Mouse (Mus musculus): ENCODE measurements at regions not wholly inside any gene's neighbourhood (a gene's known extent, or its start where the extent isn't known, plus 50 kb on each side); places are given as distances from the start of the nearest gene placed in this dataset.

GRCm38 (mm10) chr16:21318640-21319365 is 104.1 kb upstream of the Vps8 start:
- no peak for DNase-seq (ENCODE audit: extremely low spot score, low read depth, low spot score)

- no peak for DNase-seq (ENCODE audit: extremely low spot score, low read depth, low spot score)
Observed at GRCm38 (mm10) chr16:21320284-21320683, 102.6 kb upstream of the Vps8 start.

DNA sequence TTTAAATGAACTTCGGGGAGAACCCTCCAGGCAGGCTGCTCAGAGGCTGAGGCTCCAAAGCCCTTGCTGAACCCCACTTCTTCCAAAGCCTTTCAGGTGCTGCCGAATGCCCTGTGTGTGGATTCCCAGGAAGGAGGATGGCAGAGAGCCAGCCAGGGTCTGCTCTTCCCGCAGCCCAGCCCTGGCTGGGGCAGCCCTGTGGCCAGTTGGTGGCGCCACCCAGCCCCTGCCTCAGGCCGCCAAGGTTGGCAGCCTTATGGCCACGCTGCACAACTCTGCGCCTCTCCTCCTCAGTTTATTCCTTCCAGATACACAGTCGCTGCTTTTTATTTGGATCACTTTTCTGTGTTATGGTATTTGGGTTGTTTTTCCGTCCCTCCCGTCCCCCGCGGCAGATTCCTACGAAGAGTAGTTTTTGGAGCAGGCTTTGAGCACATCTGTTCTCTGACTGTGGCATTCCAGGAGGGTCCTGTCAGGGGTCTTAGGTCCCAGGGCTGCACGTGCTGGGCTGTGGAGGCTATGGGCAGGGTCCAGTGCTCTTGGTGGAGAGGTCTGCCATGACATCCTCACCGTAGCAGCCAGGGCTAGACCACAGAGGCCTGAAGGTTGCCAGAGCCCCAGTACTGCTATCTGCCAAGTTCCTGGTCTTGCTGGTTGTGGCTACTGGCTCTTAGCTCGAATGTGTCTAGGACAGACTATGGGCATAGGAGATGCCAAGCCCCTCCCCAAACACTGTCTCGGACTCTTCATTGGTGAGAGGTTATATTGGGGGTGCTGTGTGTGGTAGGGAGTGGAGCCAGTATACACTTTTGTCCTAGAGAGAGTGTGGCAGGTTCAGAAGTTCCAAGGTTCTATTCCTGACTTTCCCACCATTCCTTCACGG is 101.5 kb upstream of the Vps8 start:
- DNase-seq (ENCODE audit: extremely low spot score, low read depth, low spot score), result no peak

GRCm38 (mm10) chr16:21322437-21322836 is 100.5 kb upstream of the Vps8 start:
- no peak for DNase-seq (ENCODE audit: extremely low spot score, low read depth, low spot score)

GRCm38 (mm10) chr16:21323446-21324034 is 99.4 kb upstream of the Vps8 start:
- DNase-seq (ENCODE audit: extremely low spot score, low read depth, low spot score), result no peak

- DNase-seq (ENCODE audit: extremely low spot score, low read depth, low spot score), result no peak
Observed at GRCm38 (mm10) chr16:21327969-21328368, 94.9 kb upstream of the Vps8 start.

- DNase-seq (ENCODE audit: extremely low spot score, low read depth, low spot score), result no peak
Observed at GRCm38 (mm10) chr16:21329199-21329598, 93.7 kb upstream of the Vps8 start.

GRCm38 (mm10) chr16:21331229-21331628 is 91.7 kb upstream of the Vps8 start:
- no peak for DNase-seq (ENCODE audit: extremely low spot score, low read depth, low spot score)

DNA sequence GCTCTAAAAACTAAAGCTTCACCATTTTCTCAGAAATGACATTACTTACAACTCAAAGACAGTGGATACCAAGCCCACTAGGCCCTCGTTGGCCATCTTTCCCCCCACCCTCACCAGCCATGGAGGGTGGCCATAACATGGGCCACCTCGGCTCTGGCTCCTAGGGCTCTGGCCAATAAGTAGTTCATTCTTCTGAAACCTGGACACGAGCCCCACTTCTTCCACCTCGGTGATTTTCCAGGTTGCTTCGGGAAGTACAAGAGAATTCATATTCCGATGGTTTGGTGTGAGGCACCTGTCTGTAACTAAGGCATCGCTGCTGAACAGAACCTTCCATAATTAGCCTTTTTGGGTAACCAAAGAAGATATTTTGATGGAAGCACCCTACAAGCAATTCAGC is 90.5 kb upstream of the Vps8 start:
- no peak for DNase-seq (ENCODE audit: extremely low spot score, low read depth, low spot score)

DNA sequence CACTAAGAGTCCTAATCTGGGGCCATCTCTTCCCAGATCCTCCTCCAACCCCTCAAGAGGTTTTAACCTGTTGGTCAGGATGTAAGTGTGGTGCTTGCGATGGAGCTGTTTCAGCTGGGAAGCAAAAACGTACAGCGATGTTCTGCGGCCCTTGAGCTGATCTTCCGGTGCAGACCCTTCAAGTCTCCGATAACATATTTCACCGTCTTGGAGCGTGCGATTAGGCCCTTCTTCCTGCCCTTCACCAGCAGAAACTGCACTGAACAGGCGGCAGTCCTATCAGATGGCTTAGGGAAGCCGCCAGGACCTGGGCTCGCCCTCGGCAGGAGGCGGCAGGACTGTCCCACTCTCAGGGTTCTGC is 90.1 kb upstream of the Vps8 start:
- no peak for DNase-seq (ENCODE audit: extremely low spot score, low read depth, low spot score)

- DNase-seq (ENCODE audit: extremely low spot score, low read depth, low spot score), result peak; percentile 42
Observed at GRCm38 (mm10) chr16:21333223-21333951, 89.5 kb upstream of the Vps8 start.

DNA sequence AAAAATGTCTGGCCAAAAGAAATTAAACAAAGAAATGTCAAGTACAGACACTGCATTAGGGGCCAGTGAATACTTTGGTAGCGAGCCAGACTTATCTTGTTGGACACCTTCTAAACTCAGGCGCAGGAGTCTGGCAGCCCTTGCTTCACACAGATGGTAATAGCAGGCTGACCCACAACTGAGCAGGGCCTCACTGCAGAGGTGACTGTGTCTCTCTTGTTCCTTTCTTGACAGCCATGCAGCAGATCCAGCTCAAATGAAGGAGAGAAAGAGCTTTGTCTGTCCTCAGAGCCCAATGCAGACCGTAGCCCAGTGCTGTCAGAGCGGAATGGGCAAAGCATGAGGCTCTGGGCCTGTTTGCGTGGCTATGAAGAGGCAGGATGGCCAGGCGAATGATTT is 83.9 kb upstream of the Vps8 start:
- no peak for DNase-seq (ENCODE audit: extremely low spot score, low read depth, low spot score)

DNA sequence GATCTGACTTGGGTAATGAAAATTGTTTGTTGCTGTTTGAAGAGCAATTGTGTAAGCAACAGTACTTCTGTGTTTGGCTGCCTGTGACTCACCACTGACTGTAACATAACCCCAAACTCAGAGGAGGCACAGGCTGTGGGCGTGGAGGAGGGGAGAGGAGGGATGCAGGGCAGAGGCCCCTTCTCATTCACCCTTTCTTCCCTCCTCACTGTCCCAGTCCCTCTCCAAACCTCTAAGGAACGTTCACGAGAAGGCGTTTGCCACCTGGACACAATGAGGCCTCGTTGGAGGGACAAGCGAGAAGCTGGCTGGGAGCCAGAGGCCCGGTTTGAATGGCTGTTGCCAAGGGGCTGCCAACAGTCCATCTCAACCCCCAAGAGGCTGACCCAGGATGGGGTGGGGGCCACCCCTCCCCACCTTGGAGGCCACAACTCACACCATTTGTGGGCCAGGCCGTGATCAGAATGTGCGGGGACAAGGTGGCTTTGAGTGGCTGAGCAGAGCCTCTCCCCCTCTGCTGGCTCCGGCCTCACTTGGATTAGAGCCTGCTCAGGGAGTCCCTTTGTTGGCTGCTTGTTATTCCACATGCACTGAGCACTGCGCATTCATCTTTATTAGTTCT is 83.3 kb upstream of the Vps8 start:
- no peak for DNase-seq (ENCODE audit: extremely low spot score, low read depth, low spot score)

- DNase-seq (ENCODE audit: extremely low spot score, low read depth, low spot score), result no peak
Observed at GRCm38 (mm10) chr16:21340136-21340535, 82.8 kb upstream of the Vps8 start.

GRCm38 (mm10) chr16:21349869-21350268 is 73.0 kb upstream of the Vps8 start:
- no peak for DNase-seq (ENCODE audit: extremely low spot score, low read depth, low spot score)

- DNase-seq (ENCODE audit: extremely low spot score, low read depth, low spot score), result no peak
Observed at GRCm38 (mm10) chr16:21351289-21351688, 71.6 kb upstream of the Vps8 start.

DNA sequence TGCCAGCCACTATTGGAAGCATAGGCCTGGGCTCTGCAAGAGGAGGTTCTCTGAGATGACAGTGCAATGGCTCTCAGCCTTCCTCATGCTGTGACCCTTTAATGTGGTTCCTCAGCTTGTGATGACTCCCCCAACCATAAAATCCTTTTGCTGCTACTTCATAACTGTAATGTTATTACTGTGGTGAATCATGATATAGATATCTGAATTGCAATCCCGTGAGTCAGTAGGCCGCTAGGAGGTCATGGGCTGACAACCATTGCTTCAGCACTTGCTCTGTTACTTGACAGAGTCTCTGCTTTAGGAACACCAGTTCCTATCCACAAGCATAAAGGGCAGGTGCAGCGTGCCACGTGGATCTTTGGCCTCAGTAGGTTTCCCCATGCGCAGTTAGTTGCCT is 69.8 kb upstream of the Vps8 start:
- no peak for DNase-seq (ENCODE audit: extremely low spot score, low read depth, low spot score)

- no peak for DNase-seq (ENCODE audit: extremely low spot score, low read depth, low spot score)
Observed at GRCm38 (mm10) chr16:21353545-21353944, 69.4 kb upstream of the Vps8 start.

- no peak for DNase-seq (ENCODE audit: extremely low spot score, low read depth, low spot score)
Observed at GRCm38 (mm10) chr16:21355638-21356037, 67.3 kb upstream of the Vps8 start.

DNA sequence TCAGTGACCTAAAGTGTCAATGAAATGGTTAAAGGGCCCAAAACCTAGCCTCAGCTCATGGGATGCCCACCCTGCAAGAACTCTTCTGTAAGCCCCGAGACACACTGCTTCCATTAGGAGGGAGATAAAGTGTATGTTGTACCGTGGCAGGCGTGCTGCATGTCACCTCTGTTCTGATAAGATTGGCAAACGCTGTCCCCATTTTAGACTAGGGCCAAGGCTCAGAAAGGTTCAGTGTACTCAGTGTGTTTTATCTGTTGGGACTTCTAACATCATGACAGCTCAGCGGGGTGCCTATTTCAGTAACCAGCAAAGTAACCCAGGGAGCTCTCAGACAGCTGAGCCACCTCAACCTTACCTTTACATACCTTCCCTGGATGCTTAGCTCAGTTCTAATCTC is 65.5 kb upstream of the Vps8 start:
- DNase-seq (ENCODE audit: extremely low spot score, low read depth, low spot score), result no peak

All from hindlimb bud, embryonic 11.5 days (tissue).